Mouse (Mus musculus): ENCODE measurements around the gene Foxj2. TPM values are rescaled to one million over a fixed set of nuclear protein-coding genes. Genes with fewer than 3 reads are reported as not detected.

The Foxj2 gene
- total RNA-seq, 4 experiments from 2014 or later: 23.3 to 27.1 (median 26.4) TPM

GRCm38 (mm10) chr6:122873871-122874719 is 54.4 kb downstream of the Foxj2 start, which contains the start of gene Necap1:
Necap1 (plus strand) TSS chr6:122874474.
- peak; percentile 95 to 96 for DNase-seq (ENCODE audit: low spot score in 2 of 2)

DNA sequence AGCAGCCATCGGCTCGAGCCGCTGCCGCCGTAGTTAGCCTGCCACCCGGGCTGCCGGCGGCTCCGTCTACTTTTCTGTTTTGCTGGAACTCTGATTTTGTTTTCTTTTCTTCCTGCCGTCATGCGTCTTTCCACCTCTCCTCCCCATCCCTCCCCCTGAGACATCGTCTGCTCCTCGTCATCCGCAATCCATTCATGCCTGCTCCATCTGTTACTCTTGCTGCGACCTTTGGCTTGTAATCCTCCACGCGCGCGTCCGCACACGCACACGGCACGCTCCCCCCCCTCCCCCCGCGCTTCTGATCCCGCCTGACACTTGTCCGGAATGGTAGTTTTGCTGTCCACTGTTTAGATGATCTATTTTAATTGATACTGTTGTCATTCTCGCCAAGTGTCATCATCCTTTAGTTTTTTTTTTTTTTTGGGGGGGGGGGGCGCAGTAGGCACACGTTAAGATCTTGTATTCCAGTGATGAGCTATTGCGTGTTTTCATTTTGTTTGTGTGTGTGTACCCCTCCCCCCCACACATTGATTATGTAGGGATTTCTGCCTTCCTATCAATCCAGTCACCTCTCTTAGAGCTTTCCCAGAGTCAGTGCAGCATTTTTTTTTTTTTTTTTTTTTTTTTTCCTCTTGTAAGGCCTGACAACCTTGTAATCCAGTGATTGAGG is 55.1 kb downstream of the Foxj2 start:
- DNase-seq (ENCODE audit: low spot score in 2 of 2): no peak

DNA sequence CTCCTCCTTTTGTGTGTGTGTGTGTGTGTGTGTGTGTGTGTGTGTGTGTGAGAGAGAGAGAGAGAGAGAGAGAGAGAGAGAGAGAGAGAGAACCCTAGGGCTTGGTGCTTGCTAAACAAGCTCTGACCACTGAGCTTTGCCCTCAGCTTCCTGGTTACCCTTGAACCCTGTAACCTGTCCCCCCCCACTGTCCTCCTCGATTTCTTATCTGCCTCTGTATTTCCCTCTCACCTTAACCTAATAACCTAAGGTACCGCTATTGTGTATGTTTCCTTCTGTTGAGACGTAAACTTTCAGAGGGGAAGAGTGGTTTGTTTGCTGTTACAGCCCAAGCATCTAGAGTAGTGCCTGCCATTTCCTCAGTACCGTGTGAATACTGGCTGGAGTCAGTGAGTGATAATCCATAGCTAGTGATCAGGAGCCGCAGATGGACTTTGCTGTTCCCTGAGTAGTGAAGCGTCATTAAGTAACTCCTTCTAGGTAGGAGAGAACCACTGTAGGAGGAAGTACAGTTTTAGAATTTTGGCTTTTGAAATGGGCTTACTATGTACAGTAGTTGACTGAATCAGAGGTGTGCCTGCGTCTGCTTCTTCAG is 59.5 kb downstream of the Foxj2 start:
- no peak for DNase-seq (ENCODE audit: low spot score in 2 of 2)

GRCm38 (mm10) chr6:122879781-122880505 is 60.2 kb downstream of the Foxj2 start:
- no peak for DNase-seq (ENCODE audit: low spot score in 2 of 2)

- no peak for DNase-seq (ENCODE audit: low spot score in 2 of 2)
Observed at GRCm38 (mm10) chr6:122881287-122881686, 61.6 kb downstream of the Foxj2 start.

DNA sequence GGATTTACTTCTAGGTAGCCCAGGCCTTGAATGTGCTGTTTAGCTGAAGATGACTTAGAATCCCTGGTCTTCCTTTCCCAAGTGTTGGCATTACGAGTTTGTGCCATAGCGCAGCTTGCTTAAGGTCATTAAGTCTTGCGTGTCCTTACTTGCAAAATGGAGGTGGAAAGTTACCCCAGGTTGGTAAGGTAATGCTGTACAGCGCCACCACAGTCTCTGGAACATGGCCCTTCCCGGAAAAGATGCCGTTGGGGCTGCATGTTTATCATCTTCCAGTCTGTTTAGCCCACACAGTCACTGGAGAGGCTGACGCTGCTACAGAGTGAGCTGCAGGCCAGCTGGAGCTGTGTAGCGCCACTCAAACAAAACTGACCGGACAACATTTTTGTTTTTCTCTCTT is 63.9 kb downstream of the Foxj2 start:
- no peak for DNase-seq (ENCODE audit: low spot score in 2 of 2)

DNA sequence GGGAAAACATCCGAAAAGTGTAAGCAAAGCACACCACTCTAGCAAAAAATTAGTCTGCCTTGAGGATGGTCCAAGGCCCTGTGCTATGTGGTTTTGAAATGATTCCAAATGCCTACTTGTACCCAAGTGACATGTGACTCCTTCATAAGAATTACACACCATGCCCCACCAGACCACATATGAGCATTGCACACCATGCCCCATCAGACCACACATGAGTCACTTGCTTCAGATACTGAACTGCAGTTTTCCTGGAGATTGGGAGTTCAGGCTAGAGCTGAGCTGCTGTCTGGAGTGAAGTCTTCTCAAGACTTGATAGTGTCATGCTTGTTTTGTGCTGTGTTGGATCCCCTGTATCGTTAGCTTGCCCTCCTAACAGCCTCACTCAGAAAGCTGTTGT is 69.9 kb downstream of the Foxj2 start:
- no peak for DNase-seq (ENCODE audit: low spot score in 2 of 2)

- DNase-seq (ENCODE audit: low spot score in 2 of 2): no peak
Observed at GRCm38 (mm10) chr6:122892442-122893049, 72.8 kb downstream of the Foxj2 start.

Small RNA genes lying within 50 kb of the gene (microRNA-seq; reads per million reads assigned to microRNA genes)
- not detected for gene Mir7231

Other genes with a start within 250 kb of the Foxj2 start
- 1 to 10 TPM in 3 of 4 experiments, under 1 TPM in 1; 0.53 to 1.8 (median 1.3) TPM for gene Apobec1, start 217.5 kb upstream of the Foxj2 start, total RNA-seq (2022)
- gene Gdf3, start 209.8 kb upstream of the Foxj2 start, total RNA-seq (2022): not detected
- gene Dppa3, start 193.5 kb upstream of the Foxj2 start, total RNA-seq (2022): not detected
- not detected for gene Nanog, start 112.4 kb upstream of the Foxj2 start, total RNA-seq (2022)
- 10 to 100 TPM in 2 of 4 experiments, 1 to 10 TPM in 2; 3.6 to 12.3 (median 10.4) TPM for gene Slc2a3, start 18.3 kb upstream of the Foxj2 start, total RNA-seq (2022)
- under 1 TPM; 0.15 to 0.83 (median 0.42) TPM for gene C3ar1, start 36.2 kb downstream of the Foxj2 start, total RNA-seq (2022)
- 10 to 100 TPM; 11.2 to 15.9 (median 12.1) TPM for gene Necap1, start 54.6 kb downstream of the Foxj2 start, total RNA-seq (2022)
- 1 to 10 TPM in 1 of 4 experiments, under 1 TPM in 2, not detected in 1; 0.46 to 1.3 (median 0.91) TPM for gene Clec4a1, start 101.9 kb downstream of the Foxj2 start, total RNA-seq (2022)
- under 1 TPM in 3 of 4 experiments, not detected in 1; 0.21 to 0.44 (median 0.34) TPM for gene Clec4a3, start 132.6 kb downstream of the Foxj2 start, total RNA-seq (2022)
- not detected for gene Clec4a4, start 170.5 kb downstream of the Foxj2 start, total RNA-seq (2022)
- not detected for gene Clec4b1, start 230.0 kb downstream of the Foxj2 start, total RNA-seq (2022)

Measured in gastrocnemius, adult 8-10 months (tissue).